Comparison of ENCODE assay signal across 23 mouse cellular contexts in the genomic region with DNA sequence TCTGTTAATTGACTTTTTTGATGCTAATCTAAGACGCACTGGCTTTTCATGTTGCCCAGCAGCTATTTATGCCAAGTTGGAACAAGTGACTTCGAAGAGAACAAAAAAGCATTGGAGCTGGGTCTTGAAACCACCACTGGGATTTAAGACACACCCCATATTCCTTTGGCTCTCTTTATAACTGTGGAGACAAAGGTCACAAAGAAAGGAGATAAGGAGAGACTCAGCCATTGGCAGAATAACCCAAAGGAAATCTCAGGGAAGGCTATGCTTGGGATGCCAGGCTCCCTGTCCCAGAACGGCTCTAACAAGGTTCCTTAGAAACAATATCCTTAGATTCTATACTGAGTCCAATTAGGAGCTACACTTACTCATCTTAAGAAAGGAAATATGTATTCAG.
"Had no signal": no experiment of that assay in that cellular context is flagged by ENCODE, and none has a peak within 500 bp of the region (broad histone marks: within the 10 kb centered on the region; RNA-seq: fewer than 3 reads in every experiment).

No protein-coding gene starts in this region.

- H3K4me1 ChIP-seq: heart, embryonic 10.5 days; heart, embryonic 12.5 days; hindbrain, embryonic 12.5 days; limb, embryonic 13.5 days; limb, embryonic 15.5 days had no signal

- H3K4me3 ChIP-seq: gastrocnemius, adult 2 months; heart, embryonic 10.5 days; heart, embryonic 12.5 days; hindbrain, embryonic 10.5 days; hindbrain, embryonic 12.5 days; limb, embryonic 13.5 days; limb, embryonic 15.5 days; liver, embryonic 12.5 days had no signal

- ATAC-seq: hindbrain, postnatal 0 days; liver, embryonic 12.5 days had no signal

- H3K27ac ChIP-seq: gastrocnemius, adult 2 months; heart, embryonic 10.5 days; hindbrain, embryonic 10.5 days; hindbrain, embryonic 12.5 days; hindbrain, embryonic 14.5 days; hindbrain, postnatal 0 days; limb, embryonic 13.5 days; limb, embryonic 15.5 days; liver, embryonic 12.5 days; liver, embryonic 14.5 days had no signal

- DNase-seq: gastrocnemius, adult 2 months; gastrocnemius, postnatal 10 days; gastrocnemius, postnatal 25 days; heart, adult 18-20 months; heart, postnatal 10 days; heart, postnatal 4 days; kidney, adult 18-20 months; kidney, adult 8-10 months; kidney, postnatal 10 days; kidney, postnatal 36 days; layer of hippocampus, adult 9-11 months; layer of hippocampus, postnatal 36 days; left cerebral cortex, postnatal 4 days had no signal

- H3K36me3 ChIP-seq: heart, embryonic 10.5 days; heart, embryonic 12.5 days; hindbrain, embryonic 10.5 days; hindbrain, embryonic 12.5 days; limb, embryonic 13.5 days; limb, embryonic 15.5 days; liver, embryonic 12.5 days had no signal

- H3K9ac ChIP-seq: heart, embryonic 12.5 days; hindbrain, embryonic 12.5 days; hindbrain, embryonic 14.5 days; limb, embryonic 13.5 days; limb, embryonic 15.5 days; liver, embryonic 12.5 days; liver, embryonic 14.5 days had no signal

- H3K9me3 ChIP-seq: heart, embryonic 10.5 days; heart, embryonic 12.5 days; hindbrain, embryonic 10.5 days; hindbrain, embryonic 12.5 days; limb, embryonic 13.5 days; limb, embryonic 15.5 days; liver, embryonic 12.5 days had no signal

- H3K27me3 ChIP-seq: hindbrain, embryonic 12.5 days; limb, embryonic 13.5 days; limb, embryonic 15.5 days; liver, embryonic 12.5 days had no signal

- H3K4me2 ChIP-seq: heart, embryonic 12.5 days; hindbrain, embryonic 12.5 days; hindbrain, embryonic 14.5 days; limb, embryonic 13.5 days; limb, embryonic 15.5 days; liver, embryonic 12.5 days had no signal
